Mouse (Mus musculus) induced T-regulatory cell, adult 2 months (primary cell): ENCODE measurements around the gene Wscd1.

Experiments
- DNase-seq: peaks from one replicate; pipeline ENCODE4 v3.0.0-alpha.2; 2012; ENCODE audit warnings: low read depth

The Wscd1 gene

DNA sequence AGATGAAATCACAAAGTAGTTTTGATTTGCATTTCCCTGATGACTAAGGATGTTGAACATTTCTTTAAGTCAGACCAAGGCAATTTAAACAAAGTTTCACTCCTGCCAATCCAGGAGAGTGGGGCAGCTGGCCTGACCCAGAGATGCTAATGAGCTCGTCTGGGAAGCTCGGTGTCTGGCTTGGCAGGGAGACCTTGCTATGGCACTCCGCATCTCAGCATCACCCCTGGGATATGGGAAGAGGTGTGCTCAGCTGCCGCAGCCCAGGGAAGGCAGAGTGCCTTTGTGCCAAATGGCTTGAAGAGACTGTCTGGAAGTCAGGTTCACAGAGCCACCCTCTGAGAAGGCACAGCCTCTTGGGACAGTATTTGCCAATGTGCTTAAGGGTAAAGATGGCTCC lies 75.3 kb downstream of the Wscd1 start:
- DNase-seq: no peak
